Mouse (Mus musculus) MEL (cell line): ENCODE measurements around the gene Col23a1. TPM values are rescaled to one million over a fixed set of nuclear protein-coding genes. Genes with fewer than 3 reads are reported as not detected.

Source experiments
- DNase-seq: peaks from one replicate; pipeline ENCODE4 v3.0.0; 2011; ENCODE audit warnings: low read depth, low spot score
- H3K27ac ChIP-seq: 2 replicates; pipeline ENCODE4 v1.5.1; 2012; ENCODE audit warnings: low read depth, mild to moderate bottlenecking, control low read depth, low read length, moderate library complexity; ENCODE audit not compliant: control insufficient read depth
- H3K27me3 ChIP-seq, 2 experiments: fragments of 150-350 bp in 1 of 2; sonication (generic) in 1 of 2; 2 replicates each; pipeline ENCODE4 v1.6.1; 2012; ENCODE audit warnings: low read length in 2 of 2, mild to moderate bottlenecking in 2 of 2, improper control_type of control experiment in 1 of 2, moderate library complexity in 1 of 2; ENCODE audit not compliant: insufficient read depth in 2 of 2, control insufficient read depth in 1 of 2
- H3K36me3 ChIP-seq, 2 experiments: 2 replicates each; pipeline ENCODE4 v1.6.1; 2012 to 2014; ENCODE audit warnings: low read length in 2 of 2, improper control_type of control experiment in 1 of 2, inconsistent platforms in 1 of 2, mild to moderate bottlenecking in 1 of 2; ENCODE audit not compliant: insufficient read depth in 2 of 2, control insufficient read depth in 1 of 2
- H3K4me1 ChIP-seq, 2 experiments: fragments of 150-350 bp in 1 of 2; sonication (generic) in 1 of 2; 2 replicates each; pipeline ENCODE4 v1.6.1; 2012; ENCODE audit warnings: low read length in 2 of 2, improper control_type of control experiment in 1 of 2, mild to moderate bottlenecking in 1 of 2; ENCODE audit not compliant: insufficient read depth in 2 of 2, control insufficient read depth in 1 of 2
- H3K4me3 ChIP-seq, 2 experiments: fragments of 150-350 bp in 1 of 2; sonication (generic) in 1 of 2; 2 replicates each; pipeline ENCODE4 v1.5.1; 2012; ENCODE audit warnings: low read depth in 2 of 2, low read length in 2 of 2, mild to moderate bottlenecking in 2 of 2, moderate library complexity in 2 of 2, control low read depth in 1 of 2, improper control_type of control experiment in 1 of 2; ENCODE audit not compliant: control insufficient read depth in 1 of 2, insufficient read depth in 1 of 2
- H3K79me2 ChIP-seq: 2 replicates; pipeline ENCODE4 v1.6.1; 2012; ENCODE audit warnings: mild to moderate bottlenecking, low read length, moderate library complexity; ENCODE audit not compliant: control insufficient read depth, poor library complexity, insufficient read depth
- H3K9ac ChIP-seq: 2 replicates; pipeline ENCODE4 v1.6.1; 2012; ENCODE audit warnings: low read depth, mild to moderate bottlenecking, control low read depth, low read length, moderate library complexity; ENCODE audit not compliant: control insufficient read depth, poor library complexity, severe bottlenecking
- H3K9me3 ChIP-seq: fragments of 150-350 bp; sonication (generic); replicated peaks from 2 replicates; pipeline ENCODE4 v1.6.1; 2012; ENCODE audit warnings: mild to moderate bottlenecking, low read length, improper control_type of control experiment, moderate library complexity; ENCODE audit not compliant: insufficient read depth
- CHD2 ChIP-seq: IDR thresholded peaks from 2 replicates; pipeline ENCODE4 v1.6.1; 2011; ENCODE audit warnings: low read length, improper control_type of control experiment
- E2F4 ChIP-seq: IDR thresholded peaks from 2 replicates; pipeline ENCODE4 v1.6.1; 2011; ENCODE audit warnings: low read depth, low read length, improper control_type of control experiment, borderline replicate concordance
- ELF1 ChIP-seq: IDR thresholded peaks from 2 replicates; pipeline ENCODE4 v1.6.1; 2014; ENCODE audit warnings: low read depth, mild to moderate bottlenecking, inconsistent platforms, low read length, improper control_type of control experiment, moderate library complexity
- GABPA ChIP-seq: IDR thresholded peaks from 2 replicates; pipeline ENCODE4 v1.6.1; 2012; ENCODE audit warnings: low read depth, mild to moderate bottlenecking, inconsistent platforms, low read length, improper control_type of control experiment, moderate library complexity
- HCFC1 ChIP-seq: IDR thresholded peaks from 2 replicates; pipeline ENCODE4 v1.6.1; 2012; ENCODE audit warnings: low read depth, mild to moderate bottlenecking, inconsistent platforms, low read length, improper control_type of control experiment, moderate library complexity
- JUND ChIP-seq: IDR thresholded peaks from 2 replicates; pipeline ENCODE4 v1.6.1; 2011; ENCODE audit warnings: low read depth, mild to moderate bottlenecking, improper control_type of control experiment, low read length
- KAT2A ChIP-seq: conservative IDR thresholded peaks from 2 replicates; pipeline ENCODE4 v1.6.1; 2012; ENCODE audit warnings: low read depth, low read length, improper control_type of control experiment, inconsistent platforms
- MAFK ChIP-seq: IDR thresholded peaks from 2 replicates; pipeline ENCODE4 v1.6.1; 2011; ENCODE audit warnings: low read depth, mild to moderate bottlenecking, low read length, improper control_type of control experiment, borderline replicate concordance
- MAZ ChIP-seq: IDR thresholded peaks from 2 replicates; pipeline ENCODE4 v1.6.1; 2012; ENCODE audit warnings: low read depth, mild to moderate bottlenecking, inconsistent platforms, low read length, improper control_type of control experiment
- MEF2A ChIP-seq: IDR thresholded peaks from 2 replicates; pipeline ENCODE4 v1.6.1; 2014; ENCODE audit warnings: low read depth, mild to moderate bottlenecking, inconsistent platforms, low read length, improper control_type of control experiment; ENCODE audit not compliant: poor library complexity, insufficient replicate concordance, severe bottlenecking; ENCODE audit errors: extremely low read depth
- MXI1 ChIP-seq: IDR thresholded peaks from 2 replicates; pipeline ENCODE4 v1.6.1; 2011; ENCODE audit warnings: mild to moderate bottlenecking, low read depth, low read length, improper control_type of control experiment
- MYC ChIP-seq: IDR thresholded peaks from 2 replicates; pipeline ENCODE4 v1.6.1; 2011; ENCODE audit warnings: low read depth, mild to moderate bottlenecking, low read length, improper control_type of control experiment, moderate library complexity
- NRF1 ChIP-seq: IDR thresholded peaks from 2 replicates; pipeline ENCODE4 v1.6.1; 2014; ENCODE audit warnings: low read depth, mild to moderate bottlenecking, inconsistent platforms, low read length, improper control_type of control experiment, moderate library complexity; ENCODE audit not compliant: poor library complexity, insufficient read depth, severe bottlenecking
- POLR2AphosphoS2 ChIP-seq: IDR thresholded peaks from 2 replicates; pipeline ENCODE4 v1.6.1; 2011; ENCODE audit warnings: low read length, improper control_type of control experiment
- POLR2AphosphoS5 ChIP-seq: IDR thresholded peaks from 2 replicates; pipeline ENCODE4 v1.6.1; 2012; ENCODE audit warnings: low read depth, borderline replicate concordance, mild to moderate bottlenecking, inconsistent platforms, low read length, moderate library complexity, mixed read lengths
- RAD21 ChIP-seq: IDR thresholded peaks from 2 replicates; pipeline ENCODE4 v1.6.1; 2011; ENCODE audit warnings: mild to moderate bottlenecking, low read depth, low read length, improper control_type of control experiment
- RCOR1 ChIP-seq: IDR thresholded peaks from 2 replicates; pipeline ENCODE4 v1.6.1; 2012; ENCODE audit warnings: low read depth, mild to moderate bottlenecking, inconsistent platforms, low read length, improper control_type of control experiment
- SIN3A ChIP-seq: IDR thresholded peaks from 2 replicates; pipeline ENCODE4 v1.6.1; 2012; ENCODE audit warnings: low read length, improper control_type of control experiment, inconsistent platforms
- SMC3 ChIP-seq: IDR thresholded peaks from 2 replicates; pipeline ENCODE4 v1.6.1; 2011; ENCODE audit warnings: low read depth, low read length, improper control_type of control experiment
- TBP ChIP-seq: IDR thresholded peaks from 2 replicates; pipeline ENCODE4 v1.8.0; 2011; ENCODE audit warnings: low read depth, low read length, improper control_type of control experiment
- TCF12 ChIP-seq: IDR thresholded peaks from 2 replicates; pipeline ENCODE4 v1.6.1; 2014; ENCODE audit warnings: low read depth, mild to moderate bottlenecking, inconsistent platforms, low read length, improper control_type of control experiment, moderate library complexity
- UBTF ChIP-seq: IDR thresholded peaks from 2 replicates; pipeline ENCODE4 v1.6.1; 2012; ENCODE audit warnings: low read depth, mild to moderate bottlenecking, inconsistent platforms, low read length, improper control_type of control experiment, moderate library complexity, borderline replicate concordance; ENCODE audit not compliant: insufficient read depth
- USF1 ChIP-seq: IDR thresholded peaks from 2 replicates; pipeline ENCODE4 v1.6.1; 2014; ENCODE audit warnings: low read depth, mild to moderate bottlenecking, inconsistent platforms, low read length, improper control_type of control experiment, moderate library complexity
- ZKSCAN1 ChIP-seq: IDR thresholded peaks from 2 replicates; pipeline ENCODE4 v1.6.1; 2012; ENCODE audit warnings: low read depth, mild to moderate bottlenecking, inconsistent platforms, low read length, improper control_type of control experiment, moderate library complexity
- ZNF384 ChIP-seq: IDR thresholded peaks from 2 replicates; pipeline ENCODE4 v1.6.1; 2012; ENCODE audit warnings: low read depth, mild to moderate bottlenecking, inconsistent platforms, low read length, improper control_type of control experiment
- polyA plus RNA-seq, 2 experiments: library from polyadenylated mRNA; stranded (reverse) in 1 of 2; unstranded in 1 of 2; fragments of >175 nt in 1 of 2; fragments of >200 nt in 1 of 2; gene quantifications; 2 replicates each; pipeline versions ENCODE4 v1.2.1 to v1.2.4; 2012; ENCODE audit warnings: low replicate concordance in 2 of 2, low read depth in 1 of 2; ENCODE audit not compliant: insufficient read length in 2 of 2, insufficient read depth in 1 of 2, missing spikeins in 1 of 2
- total RNA-seq: library from RNA; depleted of rRNA; stranded (reverse); fragments of 300-350 nt; gene quantifications from 2 replicates; pipeline ENCODE4 v1.2.3, GENCODE M21; 2012

Gene Col23a1
- total and polyA plus RNA-seq, 3 experiments, result under 0.01 to 0.03 TPM; not detected in 1

DNA sequence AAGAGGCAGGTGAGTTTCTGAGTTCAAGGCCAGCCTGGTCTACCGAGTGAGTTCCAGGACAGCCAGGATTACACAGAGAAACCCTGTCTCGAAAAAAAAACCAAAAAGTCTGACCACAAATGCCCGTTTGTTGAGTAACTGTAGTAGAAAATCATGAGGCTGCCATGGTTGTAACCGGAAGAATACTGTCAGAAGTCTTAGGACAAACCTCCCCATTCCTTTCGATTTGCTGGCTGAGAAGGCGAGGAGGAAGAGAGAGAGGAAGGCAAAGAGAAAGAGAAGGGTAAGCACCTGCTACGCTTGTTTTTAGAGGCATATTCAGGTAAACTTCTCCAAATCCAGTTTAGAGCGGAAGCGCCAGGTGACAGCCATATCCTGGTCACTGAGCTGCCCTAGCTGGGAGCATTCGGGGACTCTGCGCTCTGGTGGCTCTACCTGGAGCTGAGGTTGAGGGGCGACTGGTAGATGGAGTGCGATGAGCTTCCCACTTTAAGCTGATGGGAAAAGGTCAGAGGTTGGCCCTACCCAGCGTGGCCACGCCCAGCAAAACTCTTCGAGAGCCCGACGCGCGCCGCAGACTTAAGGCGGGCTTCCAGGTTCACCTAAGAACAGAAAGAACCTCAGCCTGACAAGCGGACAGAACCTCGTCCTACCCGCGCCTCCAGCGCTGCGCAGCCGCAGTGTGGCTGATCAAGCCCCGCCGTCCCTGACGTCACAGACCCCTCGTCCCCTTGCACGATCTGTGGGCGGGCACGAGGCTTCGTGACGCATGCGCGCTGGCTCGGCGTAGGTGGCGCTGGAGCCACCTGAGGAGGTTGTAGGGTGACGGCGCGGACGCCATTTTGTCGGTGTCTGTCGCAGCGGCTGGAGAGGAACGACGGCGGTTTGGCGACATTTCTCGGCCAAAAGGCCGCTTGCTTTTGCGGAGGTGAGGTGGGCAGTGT is 27.1 kb upstream of the Col23a1 start, which contains the start of gene BC049762 (continued):
- peak; percentile 82 for TF ChIP-seq TBP
- TF ChIP-seq HCFC1, result peak; percentile 80
- TF ChIP-seq RAD21, result no peak
- no peak for TF ChIP-seq GABPA
- TF ChIP-seq MAFK, result no peak
- TF ChIP-seq E2F4, result peak; percentile 88; the same call in 1 of the 2 replicates
- peak; percentile 37 for TF ChIP-seq SIN3A
- TF ChIP-seq MEF2A, result no peak
- no peak; the same call in none of the 2 replicates for TF ChIP-seq MXI1
- peak; percentile 84 for TF ChIP-seq MYC
- TF ChIP-seq POLR2AphosphoS2, result peak; percentile 88
- TF ChIP-seq UBTF, result no peak
- peak; percentile 81 for TF ChIP-seq USF1
- no peak for TF ChIP-seq ZNF384

DNA sequence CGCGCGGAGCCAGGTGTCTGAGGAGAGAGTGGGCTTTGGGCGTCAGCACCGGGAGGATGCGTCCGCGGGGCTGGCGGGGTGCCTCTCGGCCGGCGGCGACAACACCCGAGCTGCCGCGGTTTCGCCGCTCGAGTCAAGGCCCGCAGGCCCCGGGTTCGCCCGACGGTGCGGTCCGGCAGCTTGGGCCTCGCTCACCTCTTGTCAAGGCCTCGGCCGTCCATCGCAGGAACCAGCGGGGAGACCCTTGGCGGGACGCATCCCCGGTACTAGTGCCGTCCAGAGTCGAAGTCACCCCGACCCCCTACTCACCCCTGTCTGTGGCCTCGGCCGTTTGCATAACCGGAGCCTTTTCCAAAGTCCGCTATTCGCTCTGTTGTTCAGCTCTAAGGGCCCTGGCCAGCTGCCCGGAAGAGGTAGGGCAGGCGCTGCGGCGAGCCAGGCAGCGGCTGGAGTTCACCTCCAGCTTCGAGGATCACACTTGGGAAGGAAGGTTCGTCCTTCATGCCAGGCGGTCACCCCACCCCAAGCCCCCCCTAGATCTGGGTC is 26.4 kb upstream of the Col23a1 start:
- peak overlapping the region; percentile 68 for H3K27ac ChIP-seq
- H3K36me3 ChIP-seq, result peaks cover 15 to 32% of the 10 kb centered on the region in 2 experiments
- TF ChIP-seq JUND (no peak), ELF1 (no peak), SMC3 (no peak), MAFK (no peak), HCFC1 (0 out of 2 replicates have a peak, but pooled peaks have one; percentile 3), TBP (no peak), MAZ (no peak), NRF1 (no peak), POLR2AphosphoS5 (no peak), ZKSCAN1 (no peak), RCOR1 (0 out of 2 replicates have a peak, but pooled peaks have one; percentile 25), TCF12 (no peak), CHD2 (no peak), KAT2A (no peak; the same call in 1 of the 2 replicates), UBTF (peak; percentile 83; the same call in 1 of the 2 replicates)
- peaks cover 8 to 16% of the 10 kb centered on the region in 2 experiments for H3K4me1 ChIP-seq
- H3K4me3 ChIP-seq, result peak overlapping the region; percentile 71 to 79
- peaks cover 39% of the 10 kb centered on the region for H3K79me2 ChIP-seq
- DNase-seq, result peak; percentile 66
- H3K9ac ChIP-seq, result peak overlapping the region; percentile 90
- no peaks in the 10 kb centered on the region for H3K27me3 ChIP-seq
- no peaks in the 10 kb centered on the region for H3K9me3 ChIP-seq
